Mouse (Mus musculus) forebrain, embryonic 13.5 days (tissue): ENCODE data around the gene Ubl4b. TPM values are rescaled to one million over a fixed set of nuclear protein-coding genes. Genes with fewer than 3 reads are reported as not detected.

Experiments used
- ATAC-seq: fragments of 200-750 bp; cut with Nextera tagmentation; 2 replicates; pipeline ENCODE4 v1.8.0; 2017
- H3K27ac ChIP-seq: fragments of 300-500 bp; sonication (generic); 2 replicates; pipeline ENCODE4 v1.5.1; 2015; ENCODE audit warnings: inconsistent platforms, mild to moderate bottlenecking, moderate library complexity
- H3K27me3 ChIP-seq: fragments of 300-500 bp; sonication (generic); 2 replicates; pipeline ENCODE4 v1.6.1; 2015; ENCODE audit warnings: mild to moderate bottlenecking, inconsistent platforms
- H3K36me3 ChIP-seq: fragments of 300-500 bp; sonication (generic); 2 replicates; pipeline ENCODE4 v1.6.1; 2015; ENCODE audit warnings: mild to moderate bottlenecking, inconsistent platforms; ENCODE audit not compliant: poor library complexity, severe bottlenecking
- H3K4me1 ChIP-seq: fragments of 300-500 bp; sonication (generic); 2 replicates; pipeline ENCODE4 v1.6.1; 2015; ENCODE audit warnings: inconsistent platforms
- H3K4me2 ChIP-seq: fragments of 300-500 bp; sonication (generic); 2 replicates; pipeline ENCODE4 v1.6.1; 2015; ENCODE audit warnings: inconsistent platforms, mild to moderate bottlenecking, moderate library complexity
- H3K4me3 ChIP-seq: fragments of 300-500 bp; sonication (generic); 2 replicates; pipeline ENCODE4 v1.5.1; 2015; ENCODE audit warnings: mild to moderate bottlenecking, inconsistent platforms
- H3K9ac ChIP-seq: fragments of 300-500 bp; sonication (generic); 2 replicates; pipeline ENCODE4 v1.6.1; 2015; ENCODE audit warnings: mild to moderate bottlenecking, inconsistent platforms
- H3K9me3 ChIP-seq: fragments of 300-500 bp; sonication (generic); replicated peaks from 2 replicates; pipeline ENCODE4 v1.6.1; 2016; ENCODE audit warnings: inconsistent platforms
- WGBS: fragments of 180-500 bp; shearing (Covaris S2); methylation state at CpG from one replicate; pipeline ENCODE4 v1.1.7; 2015; 5-methylcytosine and 5-hydroxymethylcytosine counted together
- polyA plus RNA-seq: library from polyadenylated mRNA; unstranded; fragments of >200 nt; fragmentation: Nextera tagmentation; extraction: Ambion mirVana; gene quantifications from 2 replicates; pipeline ENCODE4 v1.2.1, GENCODE M21; 2015

The Ubl4b gene
- polyA plus RNA-seq, 1 experiment from 2014 or later: not detected

GRCm38 (mm10) chr3:107536810-107537503 is 17.9 kb downstream of the Ubl4b start:
- Histone ChIP-seq H3K4me1 (peaks cover 26% of the 10 kb centered on the region), H3K9ac (peak overlapping the region; percentile 65), H3K27me3 (no peaks in the 10 kb centered on the region), H3K27ac (peak overlapping the region; percentile 83), H3K4me2 (peak overlapping the region; percentile 57), H3K36me3 (no peaks in the 10 kb centered on the region), H3K9me3 (no peaks in the 10 kb centered on the region), H3K4me3 (peak overlapping the region; percentile 22)
- peak; percentile 93 for ATAC-seq
- under 1% methylated on average over 17 of the region's 17 CpGs for WGBS

- WGBS: 89% methylated on average over 7 of the region's 7 CpGs
- no peak for ATAC-seq
Measured at GRCm38 (mm10) chr3:107534951-107535350, 19.9 kb downstream of the Ubl4b start.

GRCm38 (mm10) chr3:107533532-107533931 is 21.3 kb downstream of the Ubl4b start:
- Histone ChIP-seq H3K36me3 (no peaks in the 10 kb centered on the region), H3K4me1 (peaks cover 35% of the 10 kb centered on the region), H3K9me3 (no peaks in the 10 kb centered on the region), H3K4me3 (no peak overlapping the region), H3K27me3 (no peaks in the 10 kb centered on the region), H3K27ac (no peak overlapping the region), H3K4me2 (no peak overlapping the region), H3K9ac (no peak overlapping the region)
- ATAC-seq: no peak
- 66% methylated on average over 4 of the region's 4 CpGs for WGBS

More at GRCm38 (mm10) chr3:107534951-107535350, 19.9 kb downstream of the Ubl4b start:
- Histone ChIP-seq H3K4me3 (no peak overlapping the region), H3K27ac (no peak overlapping the region), H3K9me3 (no peaks in the 10 kb centered on the region), H3K9ac (no peak overlapping the region), H3K27me3 (no peaks in the 10 kb centered on the region), H3K4me2 (no peak overlapping the region), H3K4me1 (peaks cover 26% of the 10 kb centered on the region), H3K36me3 (no peaks in the 10 kb centered on the region)

GRCm38 (mm10) chr3:107530581-107530980 is 24.3 kb downstream of the Ubl4b start:
- no peak overlapping the region for H3K27ac ChIP-seq
- H3K9me3 ChIP-seq: no peaks in the 10 kb centered on the region
- no peak overlapping the region for H3K9ac ChIP-seq
- peaks cover 25% of the 10 kb centered on the region for H3K4me1 ChIP-seq
- no peak for ATAC-seq
- H3K4me3 ChIP-seq: no peak overlapping the region
- H3K36me3 ChIP-seq: no peaks in the 10 kb centered on the region
- no peaks in the 10 kb centered on the region for H3K27me3 ChIP-seq
- H3K4me2 ChIP-seq: no peak overlapping the region
- WGBS: 82% methylated on average over 5 of the region's 5 CpGs

- H3K4me2 ChIP-seq: peak overlapping the region; percentile 49; the same call in 1 of the 2 replicates
- H3K27me3 ChIP-seq: no peaks in the 10 kb centered on the region
- peak overlapping the region; percentile 94 for H3K27ac ChIP-seq
- H3K36me3 ChIP-seq: no peaks in the 10 kb centered on the region
- peaks cover 25% of the 10 kb centered on the region for H3K4me1 ChIP-seq
- peak overlapping the region; percentile 45; the same call in 1 of the 2 replicates for H3K9ac ChIP-seq
- H3K4me3 ChIP-seq: no peak overlapping the region
- 71% methylated on average over 5 of the region's 5 CpGs for WGBS
- no peaks in the 10 kb centered on the region for H3K9me3 ChIP-seq
- peak; percentile 41 for ATAC-seq
Measured at GRCm38 (mm10) chr3:107529182-107529581, 25.7 kb downstream of the Ubl4b start.

GRCm38 (mm10) chr3:107528401-107529118 is 26.3 kb downstream of the Ubl4b start:
- 6% methylated on average over 9 of the region's 9 CpGs for WGBS
- peaks cover 21% of the 10 kb centered on the region for H3K4me1 ChIP-seq
- no peaks in the 10 kb centered on the region for H3K36me3 ChIP-seq
- no peaks in the 10 kb centered on the region for H3K9me3 ChIP-seq
- H3K27me3 ChIP-seq: no peaks in the 10 kb centered on the region
- peak; percentile 93 for ATAC-seq
- H3K4me3 ChIP-seq: no peak overlapping the region; the same call in 1 of the 2 replicates
- peak overlapping the region; percentile 52 for H3K9ac ChIP-seq
- H3K4me2 ChIP-seq: peak overlapping the region; percentile 49
- H3K27ac ChIP-seq: peak overlapping the region; percentile 94

GRCm38 (mm10) chr3:107524547-107524946 is 30.3 kb downstream of the Ubl4b start:
- 43% methylated on average over 6 of the region's 6 CpGs for WGBS
- Histone ChIP-seq H3K9ac (no peak overlapping the region), H3K9me3 (no peaks in the 10 kb centered on the region), H3K4me3 (no peak overlapping the region), H3K36me3 (no peaks in the 10 kb centered on the region), H3K4me1 (peaks cover 20% of the 10 kb centered on the region), H3K4me2 (no peak overlapping the region), H3K27me3 (no peaks in the 10 kb centered on the region), H3K27ac (no peak overlapping the region)
- no peak for ATAC-seq

- Histone ChIP-seq H3K4me3 (no peak overlapping the region), H3K9me3 (no peaks in the 10 kb centered on the region), H3K4me1 (peaks cover 22% of the 10 kb centered on the region), H3K27ac (no peak overlapping the region), H3K4me2 (no peak overlapping the region), H3K9ac (no peak overlapping the region), H3K27me3 (peaks cover 28% of the 10 kb centered on the region), H3K36me3 (no peaks in the 10 kb centered on the region)
- ATAC-seq: no peak
- 88% methylated on average over 5 of the region's 5 CpGs for WGBS
Measured at GRCm38 (mm10) chr3:107520931-107521330, 33.9 kb downstream of the Ubl4b start.

GRCm38 (mm10) chr3:107517631-107518108 is 37.2 kb downstream of the Ubl4b start, which contains the start of gene Slc6a17:
Gene Slc6a17, minus strand, starts transcription at chr3:107518018.
- Histone ChIP-seq H3K9ac (peak within 1 kb of the TSS; percentile 74), H3K27ac (peak within 1 kb of the TSS; percentile 72), H3K27me3 (peaks cover 32% of the 10 kb centered on the region), H3K4me3 (peak within 1 kb of the TSS; percentile 58), H3K36me3 (no peaks in the 10 kb centered on the region), H3K9me3 (no peaks in the 10 kb centered on the region), H3K4me2 (peak within 1 kb of the TSS; percentile 93), H3K4me1 (peaks cover 22% of the 10 kb centered on the region)
- peak; percentile 92 for ATAC-seq
- WGBS: under 1% methylated on average over 68 of the region's 68 CpGs

GRCm38 (mm10) chr3:107516776-107517630 is 37.9 kb downstream of the Ubl4b start:
- Histone ChIP-seq H3K4me2 (peak overlapping the region; percentile 93), H3K4me3 (peak overlapping the region; percentile 58), H3K9ac (peak overlapping the region; percentile 74), H3K27me3 (peaks cover 32% of the 10 kb centered on the region), H3K36me3 (no peaks in the 10 kb centered on the region), H3K9me3 (no peaks in the 10 kb centered on the region), H3K4me1 (peaks cover 22% of the 10 kb centered on the region), H3K27ac (peak overlapping the region; percentile 72)
- 4% methylated on average over 55 of the region's 55 CpGs for WGBS
- peak; percentile 81 for ATAC-seq

GRCm38 (mm10) chr3:107515989-107516388 is 38.9 kb downstream of the Ubl4b start:
- no peak for ATAC-seq
- H3K27me3 ChIP-seq: peaks cover 32% of the 10 kb centered on the region
- H3K9ac ChIP-seq: no peak overlapping the region
- H3K4me3 ChIP-seq: no peak overlapping the region
- no peak overlapping the region for H3K27ac ChIP-seq
- no peaks in the 10 kb centered on the region for H3K9me3 ChIP-seq
- H3K36me3 ChIP-seq: no peaks in the 10 kb centered on the region
- peak overlapping the region; percentile 93 for H3K4me2 ChIP-seq
- 74% methylated on average over 4 of the region's 4 CpGs for WGBS
- peaks cover 22% of the 10 kb centered on the region for H3K4me1 ChIP-seq
